Mouse (Mus musculus) thymus, adult 2 months (tissue): ENCODE data around the gene Slc35f2. TPM values are rescaled to one million over a fixed set of nuclear protein-coding genes. Genes with fewer than 3 reads are reported as not detected.
A peak's percentile ranks its signal among the peaks of the same experiment; 100 is the strongest.

Experiments
- DNase-seq: peaks from one replicate; pipeline ENCODE4 v3.0.0; 2021
- H3K27ac ChIP-seq: fragments of 200-500 bp; 2 replicates; pipeline ENCODE4 v1.5.1; 2012; ENCODE audit warnings: low read length, control low read depth; ENCODE audit not compliant: control insufficient read depth, insufficient read depth
- H3K27me3 ChIP-seq: fragments of 200-500 bp; 2 replicates; pipeline ENCODE4 v1.6.1; 2012; ENCODE audit warnings: mild to moderate bottlenecking, low read length, moderate library complexity, mixed read lengths; ENCODE audit not compliant: control insufficient read depth, insufficient read depth
- H3K36me3 ChIP-seq: fragments of 200-500 bp; 2 replicates; pipeline ENCODE4 v1.6.1; 2012; ENCODE audit warnings: mild to moderate bottlenecking, low read length, moderate library complexity; ENCODE audit not compliant: control insufficient read depth, insufficient read depth
- H3K4me1 ChIP-seq: fragments of 200-500 bp; replicated peaks from 2 replicates; pipeline ENCODE4 v1.6.1; 2012; ENCODE audit warnings: low read length; ENCODE audit not compliant: control insufficient read depth, insufficient read depth
- H3K4me3 ChIP-seq: fragments of 200-500 bp; 2 replicates; pipeline ENCODE4 v1.5.1; 2012; ENCODE audit warnings: mild to moderate bottlenecking, low read length, control low read depth, moderate library complexity; ENCODE audit not compliant: control insufficient read depth, insufficient read depth
- CTCF ChIP-seq: fragments of 200-500 bp; IDR thresholded peaks from 2 replicates; pipeline ENCODE4 v1.5.1; 2012; ENCODE audit warnings: mild to moderate bottlenecking, control low read depth, low read length, moderate library complexity, borderline replicate concordance; ENCODE audit not compliant: control insufficient read depth, poor library complexity, insufficient read depth; ENCODE audit errors: extremely low read depth
- POLR2A ChIP-seq: fragments of 200-500 bp; IDR thresholded peaks from 2 replicates; pipeline ENCODE4 v1.6.1; 2012; ENCODE audit warnings: mild to moderate bottlenecking, low read length, control low read depth, moderate library complexity; ENCODE audit not compliant: control insufficient read depth, poor library complexity, insufficient read depth; ENCODE audit errors: extremely low read depth
- WGBS: fragments of 180-500 bp; shearing (Covaris S2); methylation state at CpG from one replicate; pipeline ENCODE4 v1.1.7; 2018; 5-methylcytosine and 5-hydroxymethylcytosine counted together
- polyA plus RNA-seq: library from polyadenylated mRNA; depleted of rRNA; stranded (reverse); fragments of >200 nt; gene quantifications from 2 replicates; pipeline ENCODE4 v1.2.3, GENCODE M21; 2012

Gene Slc35f2
- polyA plus RNA-seq, 1 experiment = 6.9 TPM

DNA sequence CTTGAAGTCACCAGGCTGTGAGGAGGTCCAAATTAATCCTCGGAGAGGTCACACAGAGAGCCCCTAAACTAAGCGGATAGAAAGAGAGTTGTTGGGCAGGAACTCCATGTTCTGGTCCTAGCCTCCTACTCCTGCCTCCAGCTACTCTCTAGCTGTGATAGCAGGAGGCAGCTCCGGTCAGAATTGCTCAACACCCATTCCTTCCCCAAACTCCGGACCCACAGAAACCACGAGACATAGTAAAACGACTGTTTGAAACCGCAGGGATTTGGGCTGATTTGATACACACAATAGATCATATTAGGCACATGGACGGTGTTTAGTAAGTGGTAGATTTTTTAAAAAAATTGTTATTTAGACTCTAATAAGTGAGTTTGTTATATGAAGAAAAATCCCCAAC is 6.6 kb upstream of the Slc35f2 start:
- Histone ChIP-seq H3K4me1 (no peaks in the 10 kb centered on the region), H3K4me3 (no peak overlapping the region), H3K36me3 (no peaks in the 10 kb centered on the region), H3K27ac (no peak overlapping the region), H3K27me3 (no peaks in the 10 kb centered on the region)
- DNase-seq = no peak
- TF ChIP-seq CTCF (no peak), POLR2A (no peak)
- 33% methylated on average over 8 of the region's 8 CpGs for WGBS

DNA sequence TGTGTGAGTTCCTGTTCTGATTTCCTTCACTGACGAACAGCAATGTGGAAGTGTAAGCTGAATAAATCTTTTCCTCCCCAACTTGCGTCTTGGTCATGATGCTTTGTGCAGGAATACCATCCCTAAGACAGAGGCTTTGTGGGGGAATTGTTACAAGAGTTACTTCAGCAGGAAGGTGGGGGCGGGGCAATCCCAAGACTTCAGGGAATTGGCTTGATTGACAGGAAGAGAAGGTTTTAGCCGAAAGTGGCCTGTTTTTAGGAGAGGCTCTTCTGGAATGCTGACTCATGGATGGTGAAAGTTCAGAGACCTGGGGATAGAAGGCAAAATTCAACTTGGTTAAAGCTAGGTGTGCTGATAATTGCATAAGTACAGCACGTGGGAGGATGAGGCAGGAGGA is 2.9 kb upstream of the Slc35f2 start:
- Histone ChIP-seq H3K27ac (no peak overlapping the region), H3K4me3 (no peak overlapping the region), H3K4me1 (peaks cover 9% of the 10 kb centered on the region), H3K27me3 (no peaks in the 10 kb centered on the region), H3K36me3 (no peaks in the 10 kb centered on the region)
- no peak for DNase-seq
- TF ChIP-seq CTCF (no peak), POLR2A (no peak)
- 94% methylated on average over 5 of the region's 5 CpGs for WGBS

DNA sequence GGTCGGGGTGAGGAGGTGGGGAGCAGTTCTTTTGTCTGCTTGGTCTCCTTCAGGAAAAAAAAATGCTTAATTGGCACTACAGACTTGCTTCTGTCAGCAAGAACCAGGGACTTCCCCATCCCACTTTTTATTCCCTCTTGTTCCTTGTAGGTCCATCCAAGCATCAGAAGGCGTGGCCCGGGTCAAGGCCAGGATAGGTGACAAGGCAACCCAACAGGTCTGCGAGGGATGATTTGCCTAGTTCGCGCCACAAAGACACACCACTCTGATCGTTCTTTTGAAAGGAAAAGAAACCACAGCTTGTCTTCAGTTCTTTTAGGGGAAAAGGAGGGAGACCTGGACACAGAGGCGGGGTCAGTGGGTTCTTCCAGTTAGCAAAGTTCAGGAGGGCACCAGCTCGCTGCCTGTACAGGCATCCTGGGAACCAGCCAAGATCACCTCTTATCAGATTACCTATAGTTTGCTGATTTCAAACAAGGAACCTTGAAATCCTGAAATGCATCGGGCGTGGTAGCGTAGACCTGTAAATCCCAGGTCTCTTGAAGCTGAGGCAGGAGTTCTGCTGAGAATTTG is 481 bp upstream of the Slc35f2 start:
- no peak for DNase-seq
- H3K27me3 ChIP-seq = no peaks in the 10 kb centered on the region
- H3K4me1 ChIP-seq = peaks cover 9% of the 10 kb centered on the region
- H3K27ac ChIP-seq = no peak overlapping the region
- 24% methylated on average over 12 of the region's 12 CpGs for WGBS
- H3K4me3 ChIP-seq = no peak overlapping the region
- TF ChIP-seq POLR2A = no peak
- no peak for TF ChIP-seq CTCF
- no peaks in the 10 kb centered on the region for H3K36me3 ChIP-seq

DNA sequence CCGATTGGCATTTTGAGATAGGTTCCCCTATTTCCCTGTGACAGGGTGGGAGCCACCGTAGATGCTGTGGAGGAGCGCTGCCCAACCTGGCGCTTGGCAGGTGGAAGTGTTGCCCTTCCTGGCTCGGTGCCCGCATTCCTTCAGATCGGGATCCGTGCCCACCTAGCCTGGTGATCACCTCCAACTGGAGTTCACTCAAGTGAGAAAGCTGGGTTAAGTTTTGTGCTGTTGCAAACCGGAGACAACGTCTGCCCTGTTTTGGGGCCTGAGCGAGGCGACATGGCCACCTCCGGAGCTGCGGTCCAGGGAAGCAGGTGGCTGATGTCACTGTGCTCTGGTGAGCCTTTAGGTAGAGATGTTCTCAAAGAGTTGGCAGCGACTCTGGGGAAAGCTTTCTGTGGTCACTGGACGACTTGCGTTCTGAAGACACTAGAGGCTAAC is 803 bp downstream of the Slc35f2 start:
- Histone ChIP-seq H3K4me3 (peak overlapping the region; percentile 78), H3K27me3 (no peaks in the 10 kb centered on the region), H3K27ac (no peak overlapping the region), H3K36me3 (no peaks in the 10 kb centered on the region), H3K4me1 (peaks cover 9% of the 10 kb centered on the region)
- WGBS = 7% methylated on average over 17 of the region's 17 CpGs
- no peak for TF ChIP-seq POLR2A
- TF ChIP-seq CTCF = no peak
- DNase-seq = no peak

DNA sequence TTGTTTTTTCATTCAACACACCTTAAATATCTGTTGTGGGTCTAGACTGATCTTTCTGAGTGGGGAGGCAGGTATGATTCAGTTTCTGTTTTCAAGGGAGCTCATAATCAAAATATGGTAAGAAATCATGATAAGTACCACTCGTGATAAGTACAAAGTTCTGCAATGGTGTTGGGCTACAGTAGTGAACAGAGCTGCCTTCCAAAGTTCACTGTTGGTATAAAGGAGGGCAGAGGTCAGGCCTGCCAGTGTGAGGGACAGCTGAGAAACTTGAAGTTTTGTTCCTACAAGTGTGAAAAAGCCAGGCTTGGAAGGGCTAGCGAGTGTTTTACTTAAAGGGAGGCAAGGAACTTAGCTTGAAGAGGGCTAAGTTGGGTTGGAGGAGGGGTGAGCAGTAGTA is 4.2 kb downstream of the Slc35f2 start:
- H3K36me3 ChIP-seq = no peaks in the 10 kb centered on the region
- TF ChIP-seq CTCF = no peak
- TF ChIP-seq POLR2A = no peak
- peaks cover 9% of the 10 kb centered on the region for H3K4me1 ChIP-seq
- H3K27ac ChIP-seq = no peak overlapping the region
- H3K27me3 ChIP-seq = no peaks in the 10 kb centered on the region
- WGBS = 95% methylated on average over 2 of the region's 2 CpGs
- DNase-seq = no peak
- H3K4me3 ChIP-seq = no peak overlapping the region

DNA sequence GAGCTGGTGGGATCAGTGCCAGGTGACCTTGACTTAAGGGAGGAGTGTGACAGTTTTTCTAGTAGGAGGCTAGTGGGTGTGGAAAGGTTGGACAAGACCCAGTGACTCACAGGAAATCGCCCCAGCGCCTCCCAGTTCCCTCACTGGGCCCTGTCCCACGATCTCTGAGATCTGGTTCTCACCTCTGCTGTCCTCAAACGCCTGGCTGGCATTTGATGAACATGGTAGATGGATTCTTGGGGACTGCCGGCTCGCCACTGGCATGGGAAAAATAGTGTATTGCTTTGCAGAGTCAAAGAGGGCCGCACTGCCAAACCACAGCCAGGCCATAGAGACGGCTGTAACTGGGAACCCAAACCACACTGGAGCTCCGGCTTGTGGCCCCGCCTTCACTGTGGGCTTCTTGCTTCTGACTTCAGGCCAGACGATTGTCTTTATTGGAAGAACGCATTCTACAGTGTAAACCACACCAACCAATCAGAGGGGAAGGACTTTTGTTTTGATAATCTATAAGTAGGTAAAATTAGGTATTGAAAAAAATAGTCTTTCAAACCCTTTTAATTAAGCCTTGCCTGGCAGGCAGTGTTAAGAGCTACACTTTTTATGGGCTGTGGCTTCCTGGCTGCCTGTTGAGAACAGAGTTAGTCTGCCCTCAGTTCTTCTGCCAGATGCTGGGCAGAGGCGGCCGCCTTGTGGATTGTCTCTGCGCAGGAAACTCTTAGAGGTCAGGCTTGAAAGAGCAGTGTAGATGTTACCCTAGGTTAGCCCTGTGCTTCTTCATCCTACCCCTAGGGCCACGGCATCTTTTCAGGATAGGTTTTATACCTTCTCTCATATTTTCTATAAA is 15.4 kb downstream of the Slc35f2 start:
- TF ChIP-seq POLR2A = no peak
- TF ChIP-seq CTCF = no peak
- Histone ChIP-seq H3K36me3 (no peaks in the 10 kb centered on the region), H3K4me3 (no peak overlapping the region), H3K4me1 (peaks cover 4% of the 10 kb centered on the region), H3K27me3 (no peaks in the 10 kb centered on the region), H3K27ac (no peak overlapping the region)
- WGBS = 8% methylated on average over 16 of the region's 16 CpGs
- peak; percentile 23 for DNase-seq
